Mouse (Mus musculus) liver, postnatal 0 days (tissue): Measurements from ENCODE around the gene Tbc1d8. TPM values are rescaled to one million over a fixed set of nuclear protein-coding genes. Genes with fewer than 3 reads are reported as not detected.

ENCODE experiments used
- ATAC-seq: fragments of 200-750 bp; cut with Nextera tagmentation; 2 replicates; pipeline ENCODE4 v1.8.0; 2017; ENCODE audit warnings: mild to moderate bottlenecking, moderate library complexity
- DNase-seq: peaks from one replicate; pipeline ENCODE4 v3.0.0-alpha.2; 2016
- H3K27ac ChIP-seq: fragments of 300-500 bp; sonication (generic); 2 replicates; pipeline ENCODE4 v1.5.1; 2014; ENCODE audit warnings: antibody characterized with exemption, moderate library complexity, mild to moderate bottlenecking, low read depth
- H3K27me3 ChIP-seq: fragments of 300-500 bp; sonication (generic); 2 replicates; pipeline ENCODE4 v1.6.1; 2014; ENCODE audit warnings: low read length, control low read depth, mixed read lengths; ENCODE audit not compliant: insufficient read depth
- H3K36me3 ChIP-seq: fragments of 300-500 bp; sonication (generic); replicated peaks from 2 replicates; pipeline ENCODE4 v1.6.1; 2014; ENCODE audit warnings: mild to moderate bottlenecking, control low read depth, low read length, moderate library complexity, mixed read lengths; ENCODE audit not compliant: insufficient read depth
- H3K4me1 ChIP-seq: fragments of 300-500 bp; sonication (generic); 2 replicates; pipeline ENCODE4 v1.6.1; 2014; ENCODE audit warnings: antibody characterized with exemption, mild to moderate bottlenecking, control low read depth; ENCODE audit not compliant: insufficient read depth
- H3K4me2 ChIP-seq: fragments of 300-500 bp; sonication (generic); 2 replicates; pipeline ENCODE4 v1.6.1; 2014; ENCODE audit warnings: low read depth, mild to moderate bottlenecking, low read length, moderate library complexity, mixed read lengths
- H3K4me3 ChIP-seq: fragments of 300-500 bp; sonication (generic); 2 replicates; pipeline ENCODE4 v1.5.1; 2014; ENCODE audit warnings: low read depth, low read length
- H3K9ac ChIP-seq: fragments of 300-500 bp; sonication (generic); replicated peaks from 2 replicates; pipeline ENCODE4 v1.6.1; 2014; ENCODE audit warnings: mild to moderate bottlenecking, moderate library complexity
- H3K9me3 ChIP-seq: fragments of 300-500 bp; sonication (generic); 2 replicates; pipeline ENCODE4 v1.6.1; 2016; ENCODE audit warnings: mild to moderate bottlenecking, control low read depth, low read length, mixed read lengths
- CTCF ChIP-seq: sonication (generic); IDR thresholded peaks from 2 replicates; pipeline ENCODE4 v1.5.1; 2016; ENCODE audit warnings: antibody characterized with exemption, low read depth
- EP300 ChIP-seq: IDR thresholded peaks from 2 replicates; pipeline ENCODE4 v1.6.1; 2016; ENCODE audit warnings: antibody characterized with exemption, low read depth, mild to moderate bottlenecking
- WGBS: fragments of 180-500 bp; shearing (Covaris S2); extraction: QIAGEN DNeasy Blood & Tissue Kit; methylation state at CpG from one replicate; pipeline ENCODE4 v1.1.7; 2014; ENCODE audit not compliant: insufficient replicate concordance; 5-methylcytosine and 5-hydroxymethylcytosine counted together
- polyA plus RNA-seq: library from polyadenylated mRNA; unstranded; fragments of >200 nt; fragmentation: Nextera tagmentation; extraction: Ambion mirVana; gene quantifications from 2 replicates; pipeline ENCODE4 v1.2.1, GENCODE M21; 2015

Tbc1d8 gene
- polyA plus RNA-seq, 1 experiment from 2014 or later, result 8.8 TPM

DNA sequence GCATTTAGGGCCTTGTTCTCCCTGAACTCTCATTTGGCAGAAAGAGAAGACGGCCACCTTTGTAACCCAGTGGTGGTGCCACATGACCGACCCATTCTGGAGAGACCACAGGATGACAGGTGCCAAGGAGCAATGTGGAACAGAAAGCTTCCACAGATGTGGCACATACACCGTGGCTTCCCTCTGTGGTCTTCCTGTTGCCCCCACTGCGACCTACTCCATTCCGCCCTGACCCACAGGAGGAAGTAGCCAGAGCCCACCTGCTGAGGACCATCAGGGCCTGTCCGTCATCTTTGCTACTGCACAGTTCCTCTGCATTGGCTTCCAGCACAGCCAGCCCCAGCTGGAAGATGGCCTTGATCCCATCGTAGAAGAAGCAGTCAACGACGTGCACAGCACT lies 97.5 kb downstream of the Tbc1d8 start:
- DNase-seq (no peak), ATAC-seq (0 out of 2 replicates have a peak, but pooled peaks have one; percentile 16)
- no peak overlapping the region for H3K9ac ChIP-seq
- H3K27ac ChIP-seq, result no peak overlapping the region
- H3K4me2 ChIP-seq, result no peak overlapping the region
- TF ChIP-seq CTCF (no peak), EP300 (no peak)
- H3K27me3 ChIP-seq, result no peaks in the 10 kb centered on the region
- whole genome bisulfite sequencing, result 68% methylated on average over 9 of the region's 9 CpGs
- no peaks in the 10 kb centered on the region; the same call in 1 of the 2 replicates for H3K4me1 ChIP-seq
- H3K4me3 ChIP-seq, result no peak overlapping the region
- no peaks in the 10 kb centered on the region for H3K9me3 ChIP-seq
- peaks cover 60% of the 10 kb centered on the region for H3K36me3 ChIP-seq

DNA sequence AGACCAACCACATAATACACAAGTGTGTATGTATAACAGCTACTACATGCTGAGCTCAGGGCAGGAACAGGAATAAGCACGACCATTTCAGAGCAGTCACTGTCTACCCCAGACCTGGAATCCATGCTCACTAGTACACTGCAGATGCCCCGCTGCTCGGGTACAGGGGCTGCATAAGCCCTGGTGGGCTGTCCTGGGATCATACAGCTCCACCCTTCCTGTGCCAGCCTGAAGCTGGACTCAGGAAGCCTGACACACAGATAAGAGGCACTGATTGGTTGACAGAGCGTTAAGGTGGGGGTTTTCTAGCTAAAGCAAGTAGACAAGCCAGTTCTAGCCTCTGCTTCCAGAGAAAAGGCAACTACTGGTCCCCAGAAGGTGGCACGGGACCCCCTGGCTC lies 99.5 kb downstream of the Tbc1d8 start:
- TF ChIP-seq EP300, result no peak
- no peak for TF ChIP-seq CTCF
- H3K27me3 ChIP-seq, result no peaks in the 10 kb centered on the region
- no peak overlapping the region for H3K4me3 ChIP-seq
- 47% methylated on average over 5 of the region's 5 CpGs for WGBS
- no peak overlapping the region for H3K27ac ChIP-seq
- H3K9ac ChIP-seq, result no peak overlapping the region
- H3K36me3 ChIP-seq, result peaks cover 55% of the 10 kb centered on the region
- no peak for DNase-seq
- no peak for ATAC-seq
- no peak overlapping the region for H3K4me2 ChIP-seq
- H3K9me3 ChIP-seq, result no peaks in the 10 kb centered on the region
- H3K4me1 ChIP-seq, result no peaks in the 10 kb centered on the region

DNA sequence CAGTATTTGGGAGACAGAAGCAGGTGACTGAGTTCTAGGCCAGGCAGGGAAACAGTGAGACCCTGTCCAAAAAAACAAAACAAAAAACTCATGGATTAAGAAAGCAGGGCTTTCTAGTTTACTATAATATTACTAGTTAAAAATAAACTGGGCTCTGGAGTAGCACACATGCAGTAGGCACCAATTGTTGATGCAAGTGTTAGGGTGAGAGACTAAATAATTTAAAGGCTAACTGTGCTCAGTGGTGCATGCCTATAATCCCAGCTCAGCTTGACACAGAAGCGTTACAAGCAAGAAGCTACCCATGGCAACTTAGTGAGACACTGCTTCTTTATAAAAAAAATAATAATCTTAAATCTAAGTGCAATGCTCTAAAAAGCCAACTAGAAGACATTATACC lies 100.0 kb downstream of the Tbc1d8 start:
- H3K4me1 ChIP-seq, result no peaks in the 10 kb centered on the region
- WGBS, result 90% methylated on average over 1 of the region's 1 CpGs

DNA sequence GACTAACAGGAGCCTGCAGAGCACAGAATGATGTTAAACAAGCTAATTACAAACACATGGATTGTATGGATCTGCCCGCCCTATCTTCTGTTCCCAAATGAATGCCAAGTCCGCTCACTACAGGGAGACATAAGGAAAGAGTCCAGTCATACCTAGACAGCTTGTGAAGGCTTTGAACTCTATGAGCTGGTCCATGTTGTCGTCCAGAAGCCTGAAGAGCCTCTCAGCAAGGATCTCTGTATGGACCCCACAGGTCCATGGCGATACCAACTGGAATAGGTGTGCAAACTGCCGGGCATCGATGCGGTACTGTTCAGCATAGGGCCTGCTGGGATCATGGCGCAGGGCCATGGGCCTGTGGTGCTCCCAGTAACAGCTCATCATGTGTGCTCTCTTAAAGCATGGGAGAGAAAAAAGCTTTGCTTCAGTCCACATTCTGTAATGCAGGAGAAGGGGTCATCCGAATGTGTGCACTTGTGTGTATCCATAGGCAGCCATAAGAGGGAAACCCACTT lies 101.8 kb downstream of the Tbc1d8 start:
- DNase-seq (no peak), ATAC-seq (no peak)
- Histone ChIP-seq H3K27me3 (no peaks in the 10 kb centered on the region), H3K9ac (no peak overlapping the region), H3K36me3 (peaks cover 76% of the 10 kb centered on the region), H3K4me1 (no peaks in the 10 kb centered on the region), H3K9me3 (no peaks in the 10 kb centered on the region), H3K4me3 (no peak overlapping the region), H3K4me2 (no peak overlapping the region), H3K27ac (no peak overlapping the region)
- WGBS, result 93% methylated on average over 9 of the region's 9 CpGs
- TF ChIP-seq CTCF (no peak), EP300 (no peak)

More for the DNA sequence above, 100.0 kb downstream of the Tbc1d8 start:
- H3K27me3 ChIP-seq, result no peaks in the 10 kb centered on the region
- ATAC-seq (no peak), DNase-seq (no peak)
- TF ChIP-seq EP300, result no peak
- TF ChIP-seq CTCF, result no peak
- peaks cover 59% of the 10 kb centered on the region for H3K36me3 ChIP-seq
- no peaks in the 10 kb centered on the region for H3K9me3 ChIP-seq
- H3K4me3 ChIP-seq, result no peak overlapping the region
- no peak overlapping the region for H3K4me2 ChIP-seq
- H3K9ac ChIP-seq, result no peak overlapping the region
- H3K27ac ChIP-seq, result no peak overlapping the region

DNA sequence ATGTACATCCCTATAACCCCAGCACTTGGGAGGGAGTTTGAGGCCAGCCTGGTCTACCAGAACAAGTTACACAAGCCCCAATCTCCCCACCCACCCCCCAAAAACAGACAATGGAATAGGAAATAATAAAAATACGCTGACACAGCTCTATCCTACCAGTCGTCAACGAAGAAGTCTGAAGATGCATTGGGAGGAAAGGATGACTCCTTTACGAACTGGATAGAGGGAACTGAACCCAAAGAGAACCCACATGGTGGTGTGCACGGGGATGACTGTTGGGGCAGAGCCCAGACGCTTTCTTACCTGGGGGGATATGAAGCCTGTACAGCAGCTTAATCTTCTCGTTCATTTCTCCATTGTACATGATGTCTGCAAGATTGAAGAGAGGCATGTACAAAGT lies 102.4 kb downstream of the Tbc1d8 start:
- Histone ChIP-seq H3K4me1 (no peaks in the 10 kb centered on the region), H3K27me3 (no peaks in the 10 kb centered on the region), H3K4me2 (no peak overlapping the region), H3K9ac (no peak overlapping the region), H3K4me3 (no peak overlapping the region), H3K27ac (no peak overlapping the region), H3K9me3 (no peaks in the 10 kb centered on the region), H3K36me3 (peaks cover 80% of the 10 kb centered on the region)
- DNase-seq, result no peak
- no peak for ATAC-seq
- TF ChIP-seq EP300, result no peak
- TF ChIP-seq CTCF, result no peak
- WGBS, result 79% methylated on average over 7 of the region's 7 CpGs

DNA sequence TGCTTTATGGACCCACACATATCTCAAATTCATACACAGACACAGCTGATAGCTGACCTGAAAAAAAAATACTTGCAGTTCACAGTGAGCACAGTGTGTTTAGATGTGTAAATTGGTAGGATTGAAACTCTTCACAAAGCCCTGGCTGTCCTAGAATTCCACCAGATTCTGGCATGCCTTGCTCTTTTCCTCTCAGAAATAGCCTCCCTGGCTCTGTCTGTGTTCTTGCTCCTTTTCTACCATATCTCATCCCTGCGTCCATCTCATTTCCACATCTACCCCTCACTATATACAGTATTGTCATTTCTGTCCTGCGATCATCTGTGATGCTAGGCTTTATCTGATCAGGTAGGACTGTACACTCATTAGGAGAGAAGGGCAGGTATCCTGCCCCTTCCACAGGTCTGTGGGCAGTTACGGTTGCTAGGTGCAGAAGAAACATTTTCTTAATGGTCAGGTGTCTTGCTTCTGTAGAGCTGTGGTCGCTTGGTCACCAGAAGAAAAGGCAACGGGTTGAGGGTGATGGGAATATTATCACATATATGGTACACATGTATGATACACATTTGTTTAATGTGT lies 104.2 kb downstream of the Tbc1d8 start:
- DNase-seq, result no peak
- Histone ChIP-seq H3K36me3 (peaks cover 81% of the 10 kb centered on the region), H3K4me3 (no peak overlapping the region), H3K9ac (no peak overlapping the region), H3K9me3 (no peaks in the 10 kb centered on the region), H3K27ac (no peak overlapping the region), H3K4me1 (peaks cover 6% of the 10 kb centered on the region), H3K27me3 (no peaks in the 10 kb centered on the region), H3K4me2 (no peak overlapping the region)
- WGBS, result 73% methylated on average over 5 of the region's 5 CpGs
- no peak for TF ChIP-seq EP300
- no peak for TF ChIP-seq CTCF
- ATAC-seq, result no peak
